Mouse (Mus musculus): ENCODE measurements at regions not wholly inside any gene's neighbourhood (a gene's known extent, or its start where the extent isn't known, plus 50 kb on each side); places are given as distances from the start of the nearest gene placed in this dataset.

GRCm38 (mm10) chr9:73380768-73381167 is 267.5 kb downstream of the Rsl24d1 start:
- TF ChIP-seq POLR2A (IDR thresholded peaks at IDR 0.05; ENCODE audit: extremely low read depth, insufficient read depth, low read length) (no peak), CTCF (IDR thresholded peaks at IDR 0.05; ENCODE audit: extremely low read depth, insufficient read depth, low read length) (no peak)

Measured in cortical plate, adult 2 months (tissue).